ENCODE assay signal across 29 mouse cellular contexts in the genomic region with DNA sequence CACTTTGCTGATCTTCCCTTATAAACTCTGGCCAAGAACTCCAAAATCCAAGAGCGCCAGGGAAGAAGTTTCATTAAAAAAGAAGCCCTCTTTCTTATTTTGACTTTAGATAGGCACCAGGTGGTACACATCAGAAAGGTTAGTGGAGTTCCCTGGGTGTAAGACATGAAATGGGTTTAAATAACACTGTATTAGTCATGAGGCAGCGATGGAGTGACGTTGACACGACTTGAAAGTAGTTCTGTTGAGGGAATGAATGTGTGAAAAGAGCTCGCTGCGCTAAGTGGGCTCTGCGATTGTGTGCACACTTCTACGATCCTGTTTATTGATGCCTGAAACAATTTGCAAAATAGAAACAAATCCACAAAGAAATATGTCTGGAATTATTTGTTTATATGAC.
DNase-seq lines count a peak whose midpoint lies in the region; ATAC-seq and TF ChIP-seq lines count a peak whose summit lies in the region.
"Had no signal": no experiment of that assay in that cellular context is flagged by ENCODE, and none has a peak within 500 bp of the region (broad histone marks: within the 10 kb centered on the region; RNA-seq: fewer than 3 reads in every experiment).

No protein-coding gene starts in this region.

- H3K4me2 ChIP-seq in forebrain, embryonic 15.5 days (replicated peaks) = no peak overlapping the region
- no peak overlapping the region for H3K4me2 ChIP-seq in forebrain, embryonic 13.5 days
- H3K4me2 ChIP-seq in lung, embryonic 14.5 days = peak overlapping the region; percentile 43
- H3K4me2 ChIP-seq: heart, embryonic 13.5 days; hindbrain, embryonic 14.5 days had no signal

- no peak for TF ChIP-seq POLR2A in brain, embryonic 14.5 days (IDR thresholded peaks at IDR 0.05; ENCODE audit: borderline replicate concordance, extremely low read depth, insufficient read depth, insufficient read length, poor library complexity, severe bottlenecking)

- no peaks in the 10 kb centered on the region for H3K36me3 ChIP-seq in forebrain, embryonic 15.5 days
- H3K36me3 ChIP-seq in forebrain, embryonic 13.5 days (ENCODE audit: poor library complexity, severe bottlenecking) = no peaks in the 10 kb centered on the region
- no peaks in the 10 kb centered on the region for H3K36me3 ChIP-seq in lung, embryonic 14.5 days (ENCODE audit: insufficient read depth)
- H3K36me3 ChIP-seq: forebrain, embryonic 10.5 days; G1E; heart, embryonic 10.5 days; heart, embryonic 13.5 days had no signal

- peak overlapping the region; percentile 90 for H3K27ac ChIP-seq in forebrain, embryonic 15.5 days (replicated peaks)
- H3K27ac ChIP-seq in forebrain, embryonic 13.5 days = no peak overlapping the region
- H3K27ac ChIP-seq in lung, embryonic 14.5 days (ENCODE audit: low read depth) = no peak overlapping the region
- H3K27ac ChIP-seq: forebrain, embryonic 10.5 days; heart, adult 2 months; heart, embryonic 10.5 days; heart, embryonic 13.5 days; hindbrain, embryonic 14.5 days; hindbrain, postnatal 0 days had no signal

- no peaks in the 10 kb centered on the region for H3K9me3 ChIP-seq in forebrain, embryonic 15.5 days
- H3K9me3 ChIP-seq in forebrain, embryonic 13.5 days (replicated peaks) = no peaks in the 10 kb centered on the region
- no peaks in the 10 kb centered on the region for H3K9me3 ChIP-seq in lung, embryonic 14.5 days (ENCODE audit: low read depth, low read length)
- H3K9me3 ChIP-seq: forebrain, embryonic 10.5 days; heart, embryonic 10.5 days; heart, embryonic 13.5 days had no signal

- H3K4me1 ChIP-seq in forebrain, embryonic 15.5 days = peaks cover 59% of the 10 kb centered on the region
- H3K4me1 ChIP-seq in forebrain, embryonic 13.5 days = peaks cover 70% of the 10 kb centered on the region
- peaks cover 17% of the 10 kb centered on the region for H3K4me1 ChIP-seq in lung, embryonic 14.5 days (ENCODE audit: insufficient read depth)

- TF ChIP-seq CTCF in lung, embryonic 14.5 days (IDR thresholded peaks at IDR 0.05; ENCODE audit: low read depth) = no peak
- no peak for TF ChIP-seq CTCF in brain, embryonic 14.5 days (IDR thresholded peaks at IDR 0.05; ENCODE audit: borderline replicate concordance, extremely low read depth, insufficient read depth, insufficient read length)

- WGBS in forebrain, embryonic 15.5 days = 57% methylated on average over 8 of the region's 8 CpGs
- 62% methylated on average over 8 of the region's 8 CpGs for WGBS in forebrain, embryonic 13.5 days
- WGBS in lung, embryonic 14.5 days = 35% methylated on average over 8 of the region's 8 CpGs

- no peaks in the 10 kb centered on the region for H3K27me3 ChIP-seq in forebrain, embryonic 15.5 days
- H3K27me3 ChIP-seq in forebrain, embryonic 13.5 days = no peaks in the 10 kb centered on the region
- no peaks in the 10 kb centered on the region for H3K27me3 ChIP-seq in lung, embryonic 14.5 days (ENCODE audit: insufficient read depth, low read length)
- H3K27me3 ChIP-seq: CH12.LX; heart, embryonic 13.5 days had no signal

- H3K4me3 ChIP-seq in forebrain, embryonic 15.5 days = no peak overlapping the region
- no peak overlapping the region for H3K4me3 ChIP-seq in forebrain, embryonic 13.5 days
- H3K4me3 ChIP-seq in lung, embryonic 14.5 days (ENCODE audit: low read depth, low read length) = no peak overlapping the region
- H3K4me3 ChIP-seq: forebrain, embryonic 10.5 days; heart, adult 2 months; heart, embryonic 10.5 days; heart, embryonic 13.5 days had no signal

- no peak for ATAC-seq in forebrain, embryonic 15.5 days (replicated peaks)
- no peak for ATAC-seq in forebrain, embryonic 13.5 days
- peak; percentile 19; the same call in 1 of the 2 replicates for ATAC-seq in lung, embryonic 14.5 days (ENCODE audit: insufficient read depth)
- ATAC-seq: hindbrain, postnatal 0 days; inflammation-experienced regulatory T-cells, adult 6 months had no signal

- H3K9ac ChIP-seq in forebrain, embryonic 15.5 days (replicated peaks) = no peak overlapping the region
- no peak overlapping the region for H3K9ac ChIP-seq in forebrain, embryonic 13.5 days
- H3K9ac ChIP-seq in lung, embryonic 14.5 days = no peak overlapping the region
- H3K9ac ChIP-seq: heart, embryonic 13.5 days; hindbrain, embryonic 14.5 days had no signal

- DNase-seq in lung, embryonic 14.5 days = peak; percentile 53
- DNase-seq in lung, postnatal 4 days = no peak
- DNase-seq in lung, postnatal 36 days = peak; percentile 6
- no peak for DNase-seq in lung, adult 18-20 months
- peak; percentile 81 for DNase-seq in brain, embryonic 14.5 days (ENCODE audit: low read depth)
- no peak for DNase-seq in kidney, postnatal 25 days
- DNase-seq: adrenal gland, adult 2 months; adrenal gland, postnatal 14 days; B cell, adult 2 months; cerebellum, adult 11-12 months; cerebellum, adult 8-10 months; cerebellum, postnatal 10 days; cerebellum, postnatal 36 days; embryo, embryonic 11 days; gastrocnemius, postnatal 10 days; gastrocnemius, postnatal 36 days; heart, adult 2 months; heart, postnatal 14 days; heart, postnatal 4 days had no signal

Comparison
In these comparisons a context has a peak if more than half of its experiments do, and no peak if none do; other contexts are left out.
1. DNase-seq: peak in lung, embryonic 14.5 days (single experiment), lung, postnatal 36 days (single experiment) and brain, embryonic 14.5 days (single experiment); none in lung, postnatal 4 days (0 of 2), lung, adult 18-20 months (0 of 2) and kidney, postnatal 25 days (0 of 2).